Mouse (Mus musculus): Measurements from ENCODE around the gene Pheta2. TPM values are rescaled to one million over a fixed set of nuclear protein-coding genes. Genes with fewer than 3 reads are reported as not detected.
"Not testable (repeated sequence)": the region's sequence is repeated elsewhere in the genome, so short reads cannot be mapped to it uniquely, and the experiment has no call there.

The Pheta2 gene
- polyA plus RNA-seq, 1 experiment = 0.02 TPM

GRCm38 (mm10) chr15:82362234-82362633, 23.5 kb downstream of the Pheta2 start:
- H3K79me3 ChIP-seq (ENCODE audit: low read depth) = no peaks in the 10 kb centered on the region
- no peak overlapping the region for H3K4me3 ChIP-seq (ENCODE audit: insufficient read depth, poor library complexity, severe bottlenecking)
- H3K36me3 ChIP-seq (ENCODE audit: control insufficient read depth, insufficient read depth) = no peaks in the 10 kb centered on the region
- TF ChIP-seq USF1 (IDR thresholded peaks at IDR 0.05; ENCODE audit: low read depth) (no peak), CTCF (IDR thresholded peaks at IDR 0.05; ENCODE audit: control insufficient read depth, insufficient read depth, insufficient read length) (no peak), MYOG (IDR thresholded peaks at IDR 0.05; ENCODE audit: control insufficient read depth, extremely low read depth, insufficient read length) (no peak), MAX (IDR thresholded peaks at IDR 0.05) (no peak), CEBPB (IDR thresholded peaks at IDR 0.05; ENCODE audit: low read depth) (no peak), MYOD1 (IDR thresholded peaks at IDR 0.05; ENCODE audit: control insufficient read depth, insufficient read length, low read depth) (no peak), FOSL1 (IDR thresholded peaks at IDR 0.05; ENCODE audit: insufficient read depth, low read length, poor library complexity, severe bottlenecking) (no peak)
- no peaks in the 10 kb centered on the region for H3K27me3 ChIP-seq (ENCODE audit: control insufficient read depth, insufficient read depth, insufficient read length)
- no peak overlapping the region for H3ac ChIP-seq (ENCODE audit: control insufficient read depth, insufficient read length, low read depth)
- no peaks in the 10 kb centered on the region for H3K79me2 ChIP-seq (ENCODE audit: control insufficient read depth, insufficient read depth)

DNA sequence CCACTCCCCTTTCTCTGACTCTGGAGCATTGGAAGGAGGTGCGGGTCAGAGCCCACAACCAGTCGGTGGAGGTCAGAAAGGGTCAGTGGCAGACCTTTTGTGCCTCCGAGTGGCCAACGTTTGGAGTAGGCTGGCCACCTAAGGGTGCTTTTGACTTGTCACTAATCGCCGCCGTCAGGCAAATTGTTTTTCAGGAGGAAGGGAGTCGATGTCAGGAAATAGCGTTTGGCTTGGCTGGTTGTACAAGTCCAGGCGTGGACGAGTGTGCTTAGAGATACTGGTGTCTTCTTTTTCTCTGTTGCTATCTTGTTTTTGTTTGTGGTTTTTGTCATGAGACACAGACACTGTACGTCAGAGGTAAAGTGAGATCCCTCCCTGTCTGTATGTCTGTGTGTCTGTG, 25.1 kb downstream of the Pheta2 start:
- H3ac ChIP-seq (ENCODE audit: control insufficient read depth, insufficient read length, low read depth); H3K27me3 ChIP-seq (ENCODE audit: control insufficient read depth, insufficient read depth, insufficient read length); H3K36me3 ChIP-seq (ENCODE audit: control insufficient read depth, insufficient read depth); H3K79me2 ChIP-seq (ENCODE audit: control insufficient read depth, insufficient read depth); H3K4me3 ChIP-seq (ENCODE audit: insufficient read depth, poor library complexity, severe bottlenecking); H3K79me3 ChIP-seq (ENCODE audit: low read depth): not testable (repeated sequence)

DNA sequence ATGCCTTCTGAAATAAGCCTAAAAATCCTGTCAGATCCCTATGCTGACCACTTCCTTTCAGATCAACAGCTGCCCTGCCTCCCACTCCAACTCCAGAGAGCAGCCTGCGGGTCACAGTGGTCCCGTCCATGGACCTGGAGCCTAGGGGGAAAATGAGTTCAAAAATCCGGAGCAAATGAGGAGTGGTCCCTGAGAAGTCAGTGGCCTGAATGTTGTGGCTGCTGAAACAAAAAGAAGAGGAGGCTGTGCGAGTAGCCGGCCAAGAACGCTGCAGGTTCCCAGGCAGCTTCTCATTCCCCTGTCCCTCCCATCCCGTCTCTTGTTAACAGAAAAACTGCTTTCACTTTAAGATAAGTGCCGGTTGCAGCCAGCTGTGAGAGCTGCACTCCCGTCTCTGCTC, 25.8 kb downstream of the Pheta2 start:
- H3ac ChIP-seq (ENCODE audit: control insufficient read depth, insufficient read length, low read depth); H3K36me3 ChIP-seq (ENCODE audit: control insufficient read depth, insufficient read depth); H3K27me3 ChIP-seq (ENCODE audit: control insufficient read depth, insufficient read depth, insufficient read length); H3K79me3 ChIP-seq (ENCODE audit: low read depth); H3K4me3 ChIP-seq (ENCODE audit: insufficient read depth, poor library complexity, severe bottlenecking); H3K79me2 ChIP-seq (ENCODE audit: control insufficient read depth, insufficient read depth): not testable (repeated sequence)

- Histone ChIP-seq H3K4me3 (ENCODE audit: insufficient read depth, poor library complexity, severe bottlenecking) (no peak overlapping the region), H3K79me3 (ENCODE audit: low read depth) (no peaks in the 10 kb centered on the region), H3K79me2 (ENCODE audit: control insufficient read depth, insufficient read depth) (no peaks in the 10 kb centered on the region), H3K36me3 (ENCODE audit: control insufficient read depth, insufficient read depth) (no peaks in the 10 kb centered on the region), H3ac (ENCODE audit: control insufficient read depth, insufficient read length, low read depth) (no peak overlapping the region), H3K27me3 (ENCODE audit: control insufficient read depth, insufficient read depth, insufficient read length) (peaks cover 13% of the 10 kb centered on the region)
- TF ChIP-seq CTCF (IDR thresholded peaks at IDR 0.05; ENCODE audit: control insufficient read depth, insufficient read depth, insufficient read length) (no peak), FOSL1 (IDR thresholded peaks at IDR 0.05; ENCODE audit: insufficient read depth, low read length, poor library complexity, severe bottlenecking) (no peak), MAX (IDR thresholded peaks at IDR 0.05) (no peak), CEBPB (IDR thresholded peaks at IDR 0.05; ENCODE audit: low read depth) (no peak), MYOG (IDR thresholded peaks at IDR 0.05; ENCODE audit: control insufficient read depth, extremely low read depth, insufficient read length) (no peak), USF1 (IDR thresholded peaks at IDR 0.05; ENCODE audit: low read depth) (no peak), MYOD1 (IDR thresholded peaks at IDR 0.05; ENCODE audit: control insufficient read depth, insufficient read length, low read depth) (no peak)
Measured at GRCm38 (mm10) chr15:82368146-82368545, 29.4 kb downstream of the Pheta2 start.

DNA sequence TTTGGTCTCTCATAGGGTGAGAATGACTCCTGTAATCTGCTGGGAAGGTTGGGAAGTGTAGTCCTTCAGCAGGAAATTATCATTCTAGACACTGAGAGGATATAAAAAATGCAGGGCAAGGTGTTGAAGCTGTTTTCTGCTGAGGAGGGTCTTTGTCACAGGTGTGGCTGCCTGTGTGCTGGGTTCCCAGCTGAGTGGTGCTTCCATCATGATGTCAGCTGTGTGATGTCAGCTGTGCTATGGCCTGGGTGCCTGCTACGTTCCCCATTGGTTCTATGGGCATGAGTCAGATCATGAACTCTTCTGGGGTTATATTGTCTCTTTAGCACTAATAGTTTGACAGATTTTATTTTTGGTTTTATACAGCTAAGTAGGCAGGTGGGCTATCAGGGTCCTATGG, 30.1 kb downstream of the Pheta2 start:
- no peak overlapping the region for H3K4me3 ChIP-seq (ENCODE audit: insufficient read depth, poor library complexity, severe bottlenecking)
- no peaks in the 10 kb centered on the region for H3K36me3 ChIP-seq (ENCODE audit: control insufficient read depth, insufficient read depth)
- no peak overlapping the region for H3ac ChIP-seq (ENCODE audit: control insufficient read depth, insufficient read length, low read depth)
- H3K27me3 ChIP-seq (ENCODE audit: control insufficient read depth, insufficient read depth, insufficient read length) = peaks cover 13% of the 10 kb centered on the region
- no peaks in the 10 kb centered on the region for H3K79me3 ChIP-seq (ENCODE audit: low read depth)
- no peaks in the 10 kb centered on the region for H3K79me2 ChIP-seq (ENCODE audit: control insufficient read depth, insufficient read depth)
- TF ChIP-seq USF1 (IDR thresholded peaks at IDR 0.05; ENCODE audit: low read depth) (no peak), CTCF (IDR thresholded peaks at IDR 0.05; ENCODE audit: control insufficient read depth, insufficient read depth, insufficient read length) (no peak), MYOD1 (IDR thresholded peaks at IDR 0.05; ENCODE audit: control insufficient read depth, insufficient read length, low read depth) (no peak), FOSL1 (IDR thresholded peaks at IDR 0.05; ENCODE audit: insufficient read depth, low read length, poor library complexity, severe bottlenecking) (no peak), MAX (IDR thresholded peaks at IDR 0.05) (no peak), CEBPB (IDR thresholded peaks at IDR 0.05; ENCODE audit: low read depth) (no peak), MYOG (IDR thresholded peaks at IDR 0.05; ENCODE audit: control insufficient read depth, extremely low read depth, insufficient read length) (no peak)

- TF ChIP-seq MAX (IDR thresholded peaks at IDR 0.05) (no peak), FOSL1 (IDR thresholded peaks at IDR 0.05; ENCODE audit: insufficient read depth, low read length, poor library complexity, severe bottlenecking) (no peak), CTCF (IDR thresholded peaks at IDR 0.05; ENCODE audit: control insufficient read depth, insufficient read depth, insufficient read length) (no peak), CEBPB (IDR thresholded peaks at IDR 0.05; ENCODE audit: low read depth) (no peak), MYOD1 (IDR thresholded peaks at IDR 0.05; ENCODE audit: control insufficient read depth, insufficient read length, low read depth) (no peak), USF1 (IDR thresholded peaks at IDR 0.05; ENCODE audit: low read depth) (no peak), MYOG (IDR thresholded peaks at IDR 0.05; ENCODE audit: control insufficient read depth, extremely low read depth, insufficient read length) (no peak)
- Histone ChIP-seq H3K79me3 (ENCODE audit: low read depth) (no peaks in the 10 kb centered on the region), H3K36me3 (ENCODE audit: control insufficient read depth, insufficient read depth) (no peaks in the 10 kb centered on the region), H3ac (ENCODE audit: control insufficient read depth, insufficient read length, low read depth) (no peak overlapping the region), H3K79me2 (ENCODE audit: control insufficient read depth, insufficient read depth) (no peaks in the 10 kb centered on the region), H3K4me3 (ENCODE audit: insufficient read depth, poor library complexity, severe bottlenecking) (no peak overlapping the region), H3K27me3 (ENCODE audit: control insufficient read depth, insufficient read depth, insufficient read length) (peaks cover 13% of the 10 kb centered on the region)
Measured at GRCm38 (mm10) chr15:82372446-82372845, 33.7 kb downstream of the Pheta2 start.
